In genomic region chr5:96993057-96993456, GRCm38 (mm10) we compare ENCODE assay signal across 24 mouse cellular contexts. TPM values are rescaled to one million over a fixed set of nuclear protein-coding genes. Genes with fewer than 3 reads are reported as not detected.
DNase-seq lines count a peak whose midpoint lies in the region; ATAC-seq and TF ChIP-seq lines count a peak whose summit lies in the region.
"Had no signal": no experiment of that assay in that cellular context is flagged by ENCODE, and none has a peak within 500 bp of the region (broad histone marks: within the 10 kb centered on the region; RNA-seq: fewer than 3 reads in every experiment).

No protein-coding gene starts in this region.

- no peaks in the 10 kb centered on the region for H3K27me3 ChIP-seq in liver, embryonic 14.5 days (ENCODE audit: control insufficient read depth, insufficient read depth, low read length)
- no peaks in the 10 kb centered on the region for H3K27me3 ChIP-seq in liver, embryonic 11.5 days (replicated peaks; ENCODE audit: control insufficient read depth, insufficient read depth, low read length)
- H3K27me3 ChIP-seq: forebrain, embryonic 15.5 days; heart, embryonic 15.5 days; megakaryocyte, embryonic 14.5 days; midbrain, embryonic 13.5 days; stomach, embryonic 15.5 days had no signal

- H3K9ac ChIP-seq in liver, embryonic 14.5 days (replicated peaks) = no peak overlapping the region
- no peak overlapping the region for H3K9ac ChIP-seq in liver, embryonic 11.5 days (ENCODE audit: low read depth, low read length)
- H3K9ac ChIP-seq: forebrain, embryonic 15.5 days; heart, embryonic 15.5 days; hindbrain, embryonic 14.5 days; midbrain, embryonic 13.5 days; stomach, embryonic 15.5 days had no signal

- WGBS in liver, embryonic 14.5 days (ENCODE audit: insufficient replicate concordance) = 56% methylated on average over 8 of the region's 8 CpGs
- 76% methylated on average over 8 of the region's 8 CpGs for WGBS in liver, embryonic 11.5 days

- no peak for TF ChIP-seq CTCF in liver, embryonic 14.5 days (IDR thresholded peaks at IDR 0.05; ENCODE audit: low read depth)

- H3K36me3 ChIP-seq in liver, embryonic 14.5 days (replicated peaks; ENCODE audit: control insufficient read depth, insufficient read depth, low read depth) = no peaks in the 10 kb centered on the region
- no peaks in the 10 kb centered on the region for H3K36me3 ChIP-seq in liver, embryonic 11.5 days (ENCODE audit: control insufficient read depth, insufficient read depth, low read length)
- H3K36me3 ChIP-seq: embryonic facial prominence, embryonic 10.5 days; forebrain, embryonic 15.5 days; heart, embryonic 15.5 days; limb, embryonic 10.5 days; midbrain, embryonic 13.5 days; stomach, embryonic 15.5 days had no signal

- no peak overlapping the region for H3K4me2 ChIP-seq in liver, embryonic 14.5 days (ENCODE audit: low read depth)
- no peak overlapping the region for H3K4me2 ChIP-seq in liver, embryonic 11.5 days
- H3K4me2 ChIP-seq: forebrain, embryonic 15.5 days; heart, embryonic 15.5 days; hindbrain, embryonic 14.5 days; midbrain, embryonic 13.5 days; stomach, embryonic 15.5 days had no signal

- H3K9me3 ChIP-seq in liver, embryonic 14.5 days (ENCODE audit: control insufficient read depth, low read length) = no peaks in the 10 kb centered on the region
- no peaks in the 10 kb centered on the region for H3K9me3 ChIP-seq in liver, embryonic 11.5 days (ENCODE audit: control insufficient read depth, low read length)
- H3K9me3 ChIP-seq: embryonic facial prominence, embryonic 10.5 days; forebrain, embryonic 15.5 days; heart, embryonic 15.5 days; limb, embryonic 10.5 days; megakaryocyte, embryonic 14.5 days; midbrain, embryonic 13.5 days; stomach, embryonic 15.5 days had no signal

- no peak for ATAC-seq in liver, embryonic 14.5 days (ENCODE audit: insufficient read depth)
- ATAC-seq in liver, embryonic 11.5 days (replicated peaks; ENCODE audit: low FRiP score) = no peak
- ATAC-seq: CD4-positive, CD25-positive, alpha-beta regulatory T cell, adult 4 months; forebrain, embryonic 15.5 days; midbrain, embryonic 13.5 days had no signal

- intact Hi-C loops in heart, postnatal 14 days (cut with DNase I) = no loop called here

- peak overlapping the region; percentile 2; the same call in 1 of the 2 replicates for H3K27ac ChIP-seq in liver, embryonic 14.5 days
- H3K27ac ChIP-seq in liver, embryonic 11.5 days (ENCODE audit: low read depth, low read length) = no peak overlapping the region
- H3K27ac ChIP-seq: embryonic facial prominence, embryonic 10.5 days; forebrain, embryonic 15.5 days; heart, embryonic 15.5 days; hindbrain, embryonic 14.5 days; limb, embryonic 10.5 days; midbrain, embryonic 13.5 days; stomach, embryonic 15.5 days had no signal

- H3K4me1 ChIP-seq in liver, embryonic 14.5 days (replicated peaks; ENCODE audit: control insufficient read depth in 2 of 2, insufficient read depth in 2 of 2, low read length in 1 of 2) = peaks cover 47 to 52% of the 10 kb centered on the region in 2 experiments
- peaks cover 11% of the 10 kb centered on the region; the same call in 1 of the 2 replicates for H3K4me1 ChIP-seq in liver, embryonic 11.5 days (replicated peaks; ENCODE audit: control insufficient read depth, insufficient read depth, low read length)
- H3K4me1 ChIP-seq: stomach, embryonic 15.5 days had no signal

- H3K4me3 ChIP-seq in liver, embryonic 14.5 days (ENCODE audit: insufficient read depth in 1 of 2, low read depth in 2 of 2, low read length in 2 of 2) = no peak overlapping the region
- no peak overlapping the region for H3K4me3 ChIP-seq in liver, embryonic 11.5 days (ENCODE audit: low read depth, low read length)
- H3K4me3 ChIP-seq: embryonic facial prominence, embryonic 10.5 days; forebrain, embryonic 15.5 days; heart, embryonic 15.5 days; limb, embryonic 10.5 days; megakaryocyte, embryonic 14.5 days; midbrain, embryonic 13.5 days; stomach, embryonic 15.5 days had no signal

- DNase-seq in heart, adult 11 months = peak; percentile 76
- DNase-seq in heart, postnatal 14 days = no peak
- no peak for DNase-seq in liver, embryonic 14.5 days (ENCODE audit: low read depth in 3 of 3, low spot score in 3 of 3)
- DNase-seq in liver, embryonic 11.5 days (ENCODE audit: low spot score) = no peak
- DNase-seq in induced T-regulatory cell, adult 2 months (ENCODE audit: low read depth) = peak; percentile 35
- DNase-seq in frontal cortex, adult 2 months (ENCODE audit: extremely low spot score in 1 of 2, low spot score in 1 of 2) = no peak
- DNase-seq in lung, postnatal 36 days = no peak
- DNase-seq: adrenal gland, postnatal 25 days; cerebellum, adult 9-11 months; gastrocnemius, postnatal 36 days; heart, postnatal 4 days; kidney, adult 8-10 months; layer of hippocampus, adult 9-11 months; lung, postnatal 14 days; thymus, postnatal 25 days had no signal

- no peak for TF ChIP-seq EP300 in liver, embryonic 14.5 days (IDR thresholded peaks at IDR 0.05; ENCODE audit: low read depth)

RNA-seq across cellular contexts. Expression of gene Bmp2k, which starts 4.4 kb away (rescaled TPM):
- 10 to 100 TPM; 11.5 to 12.1 TPM for total RNA-seq in heart, postnatal 14 days (2021)
- 10.6 and 14.0 TPM in 2 replicates for polyA plus RNA-seq in liver, embryonic 14.5 days (2012; rRNA removed)
- polyA plus RNA-seq in liver, embryonic 14.5 days (2014; fragmentation: Nextera tagmentation; extraction: Ambion mirVana) = 30.2 and 34.3 TPM in 2 replicates
- 31.1 and 34.5 TPM in 2 replicates for polyA plus RNA-seq in liver, embryonic 11.5 days (2014; fragmentation: Nextera tagmentation; extraction: Ambion mirVana)
- polyA plus RNA-seq in frontal cortex, adult 2 months (2012; rRNA removed) = 7.5 and 7.6 TPM in 2 replicates

Comparison
In these comparisons a context has a peak if more than half of its experiments do, and no peak if none do; other contexts are left out.
1. DNase-seq: peak in heart, adult 11 months (single experiment) and induced T-regulatory cell, adult 2 months (single experiment); none in heart, postnatal 14 days (0 of 2), liver, embryonic 14.5 days (0 of 3), liver, embryonic 11.5 days (single experiment), frontal cortex, adult 2 months (0 of 2) and lung, postnatal 36 days (single experiment).